Mouse (Mus musculus) testis, adult 10 weeks (tissue): ENCODE data around the gene Slf2. TPM values are rescaled to one million over a fixed set of nuclear protein-coding genes. Genes with fewer than 3 reads are reported as not detected.

Source experiments
- polyA plus RNA-seq: library from polyadenylated mRNA; stranded (reverse); fragments of 350-450 nt; fragmentation: Illumina TruSeq; extraction: RNeasy Lipid Tissue Mini Kit (QIAGEN cat#74804); gene quantifications from one replicate; pipeline ENCODE4 v1.2.3, GENCODE M21; 2014; ENCODE audit warnings: low read depth, low replicate concordance

Slf2 gene
- polyA plus RNA-seq: 49.9 TPM

GRCm38 (mm10) chr19:44930744-44931453, at the start of gene Slf2:
Gene Slf2 (plus strand): TSS chr19:44931151.

GRCm38 (mm10) chr19:44988831-44989566, 58.0 kb downstream of the Slf2 start, which contains the start of gene Sema4g:
Gene Sema4g (plus strand): TSS chr19:44989101.

GRCm38 (mm10) chr19:45005444-45005843, 74.5 kb downstream of the Slf2 start, which contains the start of gene Twnk:
Gene Twnk (plus strand): TSS chr19:45005663.

GRCm38 (mm10) chr19:45005957-45006712, 75.2 kb downstream of the Slf2 start, which contains the start of gene Mrpl43:
Gene Mrpl43 (minus strand): TSS chr19:45006442.

GRCm38 (mm10) chr19:45014335-45014971, 83.5 kb downstream of the Slf2 start, which contains the start of gene Lzts2:
Gene Lzts2 (plus strand): TSS chr19:45014414.

Other genes starting within 250 kb of the Slf2 start
- not detected for gene Pax2, start 175.1 kb upstream of the Slf2 start, polyA plus RNA-seq
- 1.0 TPM for gene Sema4g, start 58.0 kb downstream of the Slf2 start, polyA plus RNA-seq
- gene Twnk, start 74.5 kb downstream of the Slf2 start, polyA plus RNA-seq: 2.4 TPM
- 9.3 TPM for gene Mrpl43, start 75.3 kb downstream of the Slf2 start, polyA plus RNA-seq
- 2.3 TPM for gene Lzts2, start 83.3 kb downstream of the Slf2 start, polyA plus RNA-seq
- 0.18 TPM for gene Pdzd7, start 114.6 kb downstream of the Slf2 start, polyA plus RNA-seq
- 6.5 TPM for gene Sfxn3, start 116.4 kb downstream of the Slf2 start, polyA plus RNA-seq
- gene Kazald1, start 144.1 kb downstream of the Slf2 start, polyA plus RNA-seq: 0.25 TPM
- gene Tlx1, start 219.5 kb downstream of the Slf2 start, polyA plus RNA-seq: not detected